Mouse (Mus musculus) forebrain, embryonic 14.5 days (tissue): ENCODE measurements around the gene Gm10837. TPM values are rescaled to one million over a fixed set of nuclear protein-coding genes. Genes with fewer than 3 reads are reported as not detected.

Source experiments
- ATAC-seq: fragments of 200-750 bp; cut with Nextera tagmentation; 2 replicates; pipeline ENCODE4 v1.8.0; 2017; ENCODE audit warnings: mild to moderate bottlenecking, moderate library complexity
- DNase-seq: peaks from one replicate; pipeline ENCODE4 v3.0.0-alpha.2; 2015; ENCODE audit warnings: low spot score
- H3K27ac ChIP-seq: fragments of 300-500 bp; sonication (generic); 2 replicates; pipeline ENCODE4 v1.5.1; 2014; ENCODE audit warnings: low read depth, mild to moderate bottlenecking, control low read depth, low read length, moderate library complexity
- H3K27me3 ChIP-seq: fragments of 300-500 bp; sonication (generic); replicated peaks from 2 replicates; pipeline ENCODE4 v1.6.1; 2014; ENCODE audit warnings: low read length, control low read depth, mixed read lengths; ENCODE audit not compliant: control insufficient read depth, insufficient read depth
- H3K36me3 ChIP-seq: fragments of 300-500 bp; sonication (generic); 2 replicates; pipeline ENCODE4 v1.6.1; 2014; ENCODE audit warnings: low read length, control low read depth; ENCODE audit not compliant: control insufficient read depth, insufficient read depth
- H3K4me1 ChIP-seq: fragments of 300-500 bp; sonication (generic); 2 replicates; pipeline ENCODE4 v1.6.1; 2014; ENCODE audit warnings: antibody characterized with exemption, low read length, control low read depth; ENCODE audit not compliant: control insufficient read depth, insufficient read depth
- H3K4me2 ChIP-seq: fragments of 300-500 bp; sonication (generic); 2 replicates; pipeline ENCODE4 v1.6.1; 2014; ENCODE audit warnings: mild to moderate bottlenecking, control low read depth, low read length
- H3K4me3 ChIP-seq: fragments of 300-500 bp; sonication (generic); 2 replicates; pipeline ENCODE4 v1.5.1; 2014; ENCODE audit warnings: low read depth, low read length, control low read depth
- H3K9ac ChIP-seq: fragments of 300-500 bp; sonication (generic); 2 replicates; pipeline ENCODE4 v1.6.1; 2014; ENCODE audit warnings: mild to moderate bottlenecking, low read length, control low read depth, moderate library complexity
- H3K9me3 ChIP-seq: fragments of 300-500 bp; sonication (generic); replicated peaks from 2 replicates; pipeline ENCODE4 v1.6.1; 2016; ENCODE audit warnings: low read length, control low read depth, mixed read lengths; ENCODE audit not compliant: control insufficient read depth
- WGBS: fragments of 180-500 bp; shearing (Covaris S2); extraction: QIAGEN DNeasy Blood & Tissue Kit; methylation state at CpG from one replicate; pipeline ENCODE4 v1.1.7; 2014; 5-methylcytosine and 5-hydroxymethylcytosine counted together
- polyA plus RNA-seq: library from polyadenylated mRNA; unstranded; fragments of >200 nt; fragmentation: Nextera tagmentation; extraction: Ambion mirVana; gene quantifications from 2 replicates; pipeline ENCODE4 v1.2.1, GENCODE M21; 2014

Gene Gm10837
- polyA plus RNA-seq, 1 experiment from 2014 or later: 0.55 TPM

DNA sequence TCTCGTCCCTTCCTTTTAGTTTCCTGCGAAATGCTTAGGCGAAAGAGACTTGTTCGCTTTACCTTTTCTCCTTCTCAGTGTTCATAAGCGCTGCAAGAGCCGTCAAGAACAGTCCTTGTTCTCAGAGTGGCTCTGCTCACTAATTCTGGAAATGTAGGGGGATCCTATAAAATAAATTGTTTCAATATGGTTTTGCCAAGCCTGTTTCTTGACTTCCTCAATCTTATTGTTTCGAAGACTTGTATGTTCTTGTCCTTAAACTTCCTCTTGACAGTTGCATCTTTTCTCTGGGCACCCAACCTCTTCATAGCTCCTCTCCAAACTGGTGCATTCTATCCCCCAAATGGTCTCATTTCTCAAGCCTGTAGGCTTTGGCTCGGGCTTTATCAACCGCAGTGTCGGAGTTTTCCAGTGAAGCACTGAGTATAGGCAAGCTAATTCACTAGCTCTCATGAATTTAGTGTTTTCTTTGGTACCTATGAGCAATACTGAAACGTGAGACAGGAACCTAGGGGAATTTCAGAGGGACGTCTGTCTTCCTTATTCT, 4.7 kb upstream of the Gm10837 start:
- DNase-seq: peak; percentile 37
- Histone ChIP-seq H3K4me1 (peaks cover 12% of the 10 kb centered on the region; the same call in 1 of the 2 replicates), H3K27ac (peak overlapping the region; percentile 66), H3K36me3 (no peaks in the 10 kb centered on the region), H3K9me3 (no peaks in the 10 kb centered on the region), H3K27me3 (peaks cover 54% of the 10 kb centered on the region), H3K4me2 (peak overlapping the region; percentile 73), H3K4me3 (0 out of 2 replicates have a peak overlapping the region, but pooled peaks have one; percentile 1), H3K9ac (peak overlapping the region; percentile 26; the same call in 1 of the 2 replicates)
- no peak for ATAC-seq
- WGBS: 17% methylated on average over 12 of the region's 12 CpGs

DNA sequence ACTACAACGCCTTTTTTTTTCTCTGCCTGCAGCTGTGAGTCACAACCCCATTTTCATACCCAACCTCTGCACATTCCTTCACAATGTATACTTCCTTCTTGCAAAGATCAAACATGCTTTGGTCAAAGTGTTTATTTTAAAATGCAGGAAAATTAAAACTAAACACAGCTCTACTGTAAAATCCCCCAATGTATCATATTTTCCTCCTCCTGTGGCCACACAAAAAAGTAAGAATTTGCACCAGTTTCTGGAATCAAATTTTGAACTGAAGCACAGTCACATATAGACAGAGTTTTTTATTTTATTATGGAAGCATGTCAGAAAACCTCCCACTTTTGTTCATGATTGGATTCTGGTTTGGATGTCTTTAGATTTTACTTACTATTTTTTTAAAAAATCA, 3.8 kb upstream of the Gm10837 start:
- H3K27ac ChIP-seq: no peak overlapping the region
- no peak overlapping the region for H3K9ac ChIP-seq
- peaks cover 10% of the 10 kb centered on the region; the same call in 1 of the 2 replicates for H3K4me1 ChIP-seq
- no peaks in the 10 kb centered on the region for H3K36me3 ChIP-seq
- DNase-seq (peak; percentile 6), ATAC-seq (no peak)
- no peak overlapping the region for H3K4me2 ChIP-seq
- 58% methylated on average over 1 of the region's 1 CpGs for WGBS
- no peak overlapping the region for H3K4me3 ChIP-seq
- H3K27me3 ChIP-seq: peaks cover 54% of the 10 kb centered on the region
- no peaks in the 10 kb centered on the region for H3K9me3 ChIP-seq

- Histone ChIP-seq H3K36me3 (no peaks in the 10 kb centered on the region), H3K9me3 (no peaks in the 10 kb centered on the region), H3K27ac (no peak overlapping the region), H3K9ac (no peak overlapping the region), H3K4me1 (peaks cover 7% of the 10 kb centered on the region; the same call in 1 of the 2 replicates), H3K4me3 (no peak overlapping the region), H3K27me3 (peaks cover 53% of the 10 kb centered on the region), H3K4me2 (0 out of 2 replicates have a peak overlapping the region, but pooled peaks have one; percentile 4)
- DNase-seq (peak; percentile 10), ATAC-seq (no peak)
- 30% methylated on average over 5 of the region's 5 CpGs for WGBS
Observed at GRCm38 (mm10) chr14:122487366-122487765, 3.0 kb upstream of the Gm10837 start.

DNA sequence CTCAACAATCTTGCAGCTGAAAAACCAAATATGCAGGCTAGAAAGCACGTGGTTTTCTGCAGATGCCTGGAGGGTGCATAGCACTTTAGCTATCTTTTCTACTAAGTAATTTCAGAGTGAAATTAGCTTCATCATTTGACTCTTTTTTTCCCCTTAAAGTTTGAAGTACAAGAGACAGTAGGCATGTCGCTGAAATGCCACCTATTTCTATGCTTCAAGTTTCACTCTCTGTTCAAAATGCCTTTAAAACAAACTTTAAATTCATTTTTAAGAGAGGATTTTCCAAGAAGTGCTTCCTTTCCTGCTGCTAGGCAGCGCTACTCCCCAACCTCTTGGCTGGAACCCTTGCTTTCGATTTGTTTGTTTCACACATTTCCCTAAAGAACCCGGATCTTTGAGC, 1.3 kb upstream of the Gm10837 start:
- Histone ChIP-seq H3K4me3 (peak overlapping the region; percentile 12; the same call in 1 of the 2 replicates), H3K36me3 (no peaks in the 10 kb centered on the region), H3K27me3 (peaks cover 41% of the 10 kb centered on the region), H3K4me2 (peak overlapping the region; percentile 51), H3K9me3 (no peaks in the 10 kb centered on the region), H3K9ac (peak overlapping the region; percentile 21; the same call in 1 of the 2 replicates), H3K27ac (no peak overlapping the region), H3K4me1 (peaks cover 3% of the 10 kb centered on the region; the same call in 1 of the 2 replicates)
- WGBS: 1% methylated on average over 5 of the region's 5 CpGs
- ATAC-seq: no peak
- DNase-seq: peak; percentile 64

- under 1% methylated on average over 12 of the region's 12 CpGs for WGBS
- H3K36me3 ChIP-seq: no peaks in the 10 kb centered on the region
- no peak; the same call in 1 of the 2 replicates for ATAC-seq
- H3K27me3 ChIP-seq: peaks cover 33% of the 10 kb centered on the region
- peak overlapping the region; percentile 72; the same call in 1 of the 2 replicates for H3K27ac ChIP-seq
- DNase-seq: peak; percentile 76
- H3K4me1 ChIP-seq: peaks cover 3% of the 10 kb centered on the region; the same call in 1 of the 2 replicates
- peak overlapping the region; percentile 51 for H3K4me2 ChIP-seq
- H3K9me3 ChIP-seq: 0 out of 2 replicates have a peak, but pooled peaks cover 3% of the 10 kb centered on the region
- no peak overlapping the region for H3K9ac ChIP-seq
- peak overlapping the region; percentile 24 for H3K4me3 ChIP-seq
Observed at GRCm38 (mm10) chr14:122489686-122490414, 536 bp upstream of the Gm10837 start.

GRCm38 (mm10) chr14:122491521-122491920, 1.1 kb downstream of the Gm10837 start:
- 73% methylated on average over 6 of the region's 6 CpGs for WGBS
- Histone ChIP-seq H3K4me3 (no peak overlapping the region), H3K9me3 (0 out of 2 replicates have a peak, but pooled peaks cover 3% of the 10 kb centered on the region), H3K36me3 (no peaks in the 10 kb centered on the region), H3K27me3 (peaks cover 22% of the 10 kb centered on the region), H3K4me1 (peaks cover 3% of the 10 kb centered on the region; the same call in 1 of the 2 replicates), H3K4me2 (no peak overlapping the region), H3K9ac (no peak overlapping the region), H3K27ac (no peak overlapping the region)
- DNase-seq: no peak
- ATAC-seq: no peak

GRCm38 (mm10) chr14:122492015-122492414, 1.6 kb downstream of the Gm10837 start:
- Histone ChIP-seq H3K4me3 (no peak overlapping the region), H3K27ac (no peak overlapping the region), H3K27me3 (peaks cover 22% of the 10 kb centered on the region), H3K4me2 (no peak overlapping the region), H3K36me3 (no peaks in the 10 kb centered on the region), H3K9me3 (0 out of 2 replicates have a peak, but pooled peaks cover 3% of the 10 kb centered on the region), H3K4me1 (peaks cover 3% of the 10 kb centered on the region; the same call in 1 of the 2 replicates), H3K9ac (no peak overlapping the region)
- ATAC-seq: no peak
- no peak for DNase-seq
- 67% methylated on average over 1 of the region's 1 CpGs for WGBS

DNA sequence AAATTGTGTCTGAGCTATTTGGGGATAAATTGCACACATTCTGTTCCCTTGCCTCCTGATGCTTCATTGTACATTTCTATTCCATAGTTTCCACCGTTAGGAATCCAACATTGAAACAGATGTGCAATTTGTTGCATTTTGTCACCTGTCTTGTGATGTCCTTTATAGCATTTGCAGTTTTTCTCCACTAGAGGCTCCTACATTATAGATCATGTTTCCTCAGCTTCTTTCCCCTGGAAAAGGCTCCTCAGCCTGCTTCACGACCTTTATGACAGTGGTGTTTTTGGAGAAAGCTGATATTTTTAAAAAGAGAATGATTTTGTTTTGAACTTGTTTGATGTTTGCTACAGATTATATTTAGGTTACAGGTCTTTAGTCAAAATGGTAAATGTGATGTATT, 18.7 kb downstream of the Gm10837 start:
- Histone ChIP-seq H3K4me3 (no peak overlapping the region), H3K36me3 (no peaks in the 10 kb centered on the region), H3K27me3 (no peaks in the 10 kb centered on the region), H3K9me3 (no peaks in the 10 kb centered on the region), H3K27ac (no peak overlapping the region), H3K4me1 (no peaks in the 10 kb centered on the region), H3K4me2 (no peak overlapping the region), H3K9ac (no peak overlapping the region)
- ATAC-seq (no peak), DNase-seq (peak; percentile 49)
- 18% methylated on average over 2 of the region's 2 CpGs for WGBS

GRCm38 (mm10) chr14:122511519-122511918, 21.1 kb downstream of the Gm10837 start:
- H3K9me3 ChIP-seq: no peaks in the 10 kb centered on the region
- 77% methylated on average over 3 of the region's 3 CpGs for WGBS
- no peak overlapping the region for H3K27ac ChIP-seq
- DNase-seq (no peak), ATAC-seq (no peak)
- H3K4me1 ChIP-seq: no peaks in the 10 kb centered on the region
- H3K36me3 ChIP-seq: no peaks in the 10 kb centered on the region
- H3K9ac ChIP-seq: no peak overlapping the region
- no peaks in the 10 kb centered on the region for H3K27me3 ChIP-seq
- no peak overlapping the region for H3K4me2 ChIP-seq
- H3K4me3 ChIP-seq: no peak overlapping the region
